Mouse (Mus musculus) liver, embryonic 13.5 days (tissue): ENCODE results near the gene Safb. TPM values are rescaled to one million over a fixed set of nuclear protein-coding genes. Genes with fewer than 3 reads are reported as not detected.

Experiments
- ATAC-seq: fragments of 200-750 bp; cut with Nextera tagmentation; 2 replicates; pipeline ENCODE4 v1.8.0; 2017; ENCODE audit warnings: low read depth, mild to moderate bottlenecking, moderate number of reproducible peaks, moderate library complexity
- DNase-seq: peaks from one replicate; pipeline ENCODE4 v3.0.0; 2022
- H3K27ac ChIP-seq: fragments of 300-500 bp; sonication (generic); 2 replicates; pipeline ENCODE4 v1.5.1; 2015; ENCODE audit warnings: moderate library complexity, mild to moderate bottlenecking, inconsistent platforms
- H3K27me3 ChIP-seq: fragments of 300-500 bp; sonication (generic); 2 replicates; pipeline ENCODE4 v1.6.1; 2015; ENCODE audit warnings: mild to moderate bottlenecking, inconsistent platforms
- H3K36me3 ChIP-seq: fragments of 300-500 bp; sonication (generic); 2 replicates; pipeline ENCODE4 v1.6.1; 2015; ENCODE audit warnings: mild to moderate bottlenecking, inconsistent platforms
- H3K4me1 ChIP-seq: fragments of 300-500 bp; sonication (generic); replicated peaks from 2 replicates; pipeline ENCODE4 v1.6.1; 2015; ENCODE audit warnings: inconsistent platforms
- H3K4me2 ChIP-seq: fragments of 300-500 bp; sonication (generic); 2 replicates; pipeline ENCODE4 v1.6.1; 2015; ENCODE audit warnings: inconsistent platforms, mild to moderate bottlenecking, moderate library complexity
- H3K4me3 ChIP-seq: fragments of 300-500 bp; sonication (generic); replicated peaks from 2 replicates; pipeline ENCODE4 v1.5.1; 2015; ENCODE audit warnings: mild to moderate bottlenecking, inconsistent platforms
- H3K9ac ChIP-seq: fragments of 300-500 bp; sonication (generic); 2 replicates; pipeline ENCODE4 v1.6.1; 2015; ENCODE audit warnings: mild to moderate bottlenecking, inconsistent platforms
- H3K9me3 ChIP-seq: fragments of 300-500 bp; sonication (generic); replicated peaks from 2 replicates; pipeline ENCODE4 v1.6.1; 2016; ENCODE audit warnings: inconsistent platforms
- WGBS: fragments of 180-500 bp; shearing (Covaris S2); methylation state at CpG from one replicate; pipeline ENCODE4 v1.1.7; 2015; ENCODE audit not compliant: insufficient replicate concordance; 5-methylcytosine and 5-hydroxymethylcytosine counted together
- polyA plus RNA-seq: library from polyadenylated mRNA; unstranded; fragments of >200 nt; fragmentation: Nextera tagmentation; extraction: Ambion mirVana; gene quantifications from 2 replicates; pipeline ENCODE4 v1.2.1, GENCODE M21; 2015

The Safb gene
- polyA plus RNA-seq, 1 experiment from 2014 or later = 44.4 TPM

- H3K9ac ChIP-seq = no peak overlapping the region
- no peak for DNase-seq
- ATAC-seq = no peak
- no peak overlapping the region for H3K27ac ChIP-seq
- H3K36me3 ChIP-seq = peaks cover 63% of the 10 kb centered on the region
- no peaks in the 10 kb centered on the region for H3K4me1 ChIP-seq
- no peaks in the 10 kb centered on the region for H3K27me3 ChIP-seq
- no peaks in the 10 kb centered on the region for H3K9me3 ChIP-seq
- no peak overlapping the region for H3K4me3 ChIP-seq
- H3K4me2 ChIP-seq = no peak overlapping the region
- 82% methylated on average over 2 of the region's 2 CpGs for WGBS
These were observed 22.8 kb upstream of the Safb start for GRCm38 (mm10) chr17:56561866-56562265.

- Histone ChIP-seq H3K4me2 (no peak overlapping the region), H3K27ac (no peak overlapping the region), H3K36me3 (peaks cover 99% of the 10 kb centered on the region), H3K9ac (no peak overlapping the region), H3K4me3 (no peak overlapping the region), H3K9me3 (no peaks in the 10 kb centered on the region), H3K27me3 (no peaks in the 10 kb centered on the region), H3K4me1 (no peaks in the 10 kb centered on the region)
- ATAC-seq (no peak), DNase-seq (no peak)
- WGBS = 93% methylated on average over 29 of the region's 29 CpGs
These were observed 18.3 kb upstream of the Safb start for GRCm38 (mm10) chr17:56566293-56566692.

- Histone ChIP-seq H3K36me3 (peaks cover 99% of the 10 kb centered on the region), H3K4me3 (no peak overlapping the region), H3K27me3 (no peaks in the 10 kb centered on the region), H3K4me1 (no peaks in the 10 kb centered on the region), H3K4me2 (no peak overlapping the region), H3K27ac (no peak overlapping the region), H3K9ac (no peak overlapping the region), H3K9me3 (no peaks in the 10 kb centered on the region)
- ATAC-seq = no peak
- WGBS = 94% methylated on average over 5 of the region's 5 CpGs
- no peak for DNase-seq
These were observed 17.7 kb upstream of the Safb start for GRCm38 (mm10) chr17:56566918-56567317.

GRCm38 (mm10) chr17:56567370-56567769 lies 17.3 kb upstream of the Safb start:
- Histone ChIP-seq H3K27me3 (no peaks in the 10 kb centered on the region), H3K36me3 (peaks cover 99% of the 10 kb centered on the region), H3K27ac (no peak overlapping the region), H3K9ac (no peak overlapping the region), H3K4me1 (peaks cover 1% of the 10 kb centered on the region; the same call in 1 of the 2 replicates), H3K4me2 (no peak overlapping the region), H3K9me3 (no peaks in the 10 kb centered on the region), H3K4me3 (no peak overlapping the region)
- 85% methylated on average over 4 of the region's 4 CpGs for WGBS
- ATAC-seq (no peak), DNase-seq (no peak)

GRCm38 (mm10) chr17:56570287-56570686 lies 14.3 kb upstream of the Safb start:
- H3K4me1 ChIP-seq = peaks cover 14% of the 10 kb centered on the region; the same call in 1 of the 2 replicates
- H3K36me3 ChIP-seq = peaks cover 98% of the 10 kb centered on the region
- WGBS = 91% methylated on average over 4 of the region's 4 CpGs
- H3K27ac ChIP-seq = no peak overlapping the region
- no peak overlapping the region for H3K4me2 ChIP-seq
- no peak overlapping the region for H3K4me3 ChIP-seq
- no peak overlapping the region for H3K9ac ChIP-seq
- no peak for ATAC-seq
- DNase-seq = no peak
- no peaks in the 10 kb centered on the region for H3K9me3 ChIP-seq
- no peaks in the 10 kb centered on the region for H3K27me3 ChIP-seq

- WGBS = 71% methylated on average over 1 of the region's 1 CpGs
- Histone ChIP-seq H3K4me2 (no peak overlapping the region), H3K27ac (no peak overlapping the region), H3K27me3 (no peaks in the 10 kb centered on the region), H3K9me3 (no peaks in the 10 kb centered on the region), H3K4me3 (no peak overlapping the region), H3K9ac (no peak overlapping the region), H3K36me3 (peaks cover 94% of the 10 kb centered on the region), H3K4me1 (peaks cover 14% of the 10 kb centered on the region; the same call in 1 of the 2 replicates)
- DNase-seq = no peak
- ATAC-seq = no peak
These were observed 12.5 kb upstream of the Safb start for GRCm38 (mm10) chr17:56572154-56572553.

- DNase-seq (no peak), ATAC-seq (0 out of 2 replicates have a peak, but pooled peaks have one; percentile 43)
- Histone ChIP-seq H3K27me3 (no peaks in the 10 kb centered on the region), H3K4me1 (peaks cover 14% of the 10 kb centered on the region; the same call in 1 of the 2 replicates), H3K36me3 (peaks cover 94% of the 10 kb centered on the region), H3K27ac (no peak overlapping the region), H3K4me3 (no peak overlapping the region), H3K9ac (no peak overlapping the region), H3K4me2 (no peak overlapping the region), H3K9me3 (no peaks in the 10 kb centered on the region)
- 89% methylated on average over 3 of the region's 3 CpGs for WGBS
These were observed 11.7 kb upstream of the Safb start for GRCm38 (mm10) chr17:56572939-56573338.

GRCm38 (mm10) chr17:56583071-56583470 lies 1.6 kb upstream of the Safb start:
- H3K9ac ChIP-seq = peak overlapping the region; percentile 94
- H3K27me3 ChIP-seq = no peaks in the 10 kb centered on the region
- WGBS = 52% methylated on average over 1 of the region's 1 CpGs
- peak overlapping the region; percentile 92 for H3K4me2 ChIP-seq
- peaks cover 59% of the 10 kb centered on the region for H3K4me1 ChIP-seq
- no peaks in the 10 kb centered on the region for H3K9me3 ChIP-seq
- no peak for DNase-seq
- H3K4me3 ChIP-seq = peak overlapping the region; percentile 95
- peak overlapping the region; percentile 96 for H3K27ac ChIP-seq
- peaks cover 70% of the 10 kb centered on the region for H3K36me3 ChIP-seq
- no peak for ATAC-seq

GRCm38 (mm10) chr17:56583611-56584256 lies 891 bp upstream of the Safb start:
- Histone ChIP-seq H3K4me1 (peaks cover 64% of the 10 kb centered on the region), H3K9ac (peak overlapping the region; percentile 94), H3K27ac (peak overlapping the region; percentile 96), H3K36me3 (peaks cover 70% of the 10 kb centered on the region), H3K9me3 (no peaks in the 10 kb centered on the region), H3K27me3 (no peaks in the 10 kb centered on the region), H3K4me2 (peak overlapping the region; percentile 92), H3K4me3 (peak overlapping the region; percentile 95)
- peak; percentile 34 for DNase-seq
- WGBS = under 1% methylated on average over 33 of the region's 33 CpGs
- no peak for ATAC-seq

GRCm38 (mm10) chr17:56585171-56585821 lies 671 bp downstream of the Safb start:
- under 1% methylated on average over 61 of the region's 61 CpGs for WGBS
- ATAC-seq (peak; percentile 10; the same call in 1 of the 2 replicates), DNase-seq (peak; percentile 37)
- Histone ChIP-seq H3K36me3 (peaks cover 70% of the 10 kb centered on the region), H3K9ac (peak overlapping the region; percentile 95), H3K4me1 (peaks cover 65% of the 10 kb centered on the region), H3K4me2 (peak overlapping the region; percentile 92), H3K27me3 (no peaks in the 10 kb centered on the region), H3K9me3 (no peaks in the 10 kb centered on the region), H3K4me3 (peak overlapping the region; percentile 95), H3K27ac (peak overlapping the region; percentile 96)

- ATAC-seq (no peak), DNase-seq (no peak)
- Histone ChIP-seq H3K4me1 (peaks cover 51% of the 10 kb centered on the region), H3K9ac (peak overlapping the region; percentile 40), H3K27me3 (no peaks in the 10 kb centered on the region), H3K4me2 (peak overlapping the region; percentile 92; the same call in 1 of the 2 replicates), H3K36me3 (peaks cover 70% of the 10 kb centered on the region), H3K9me3 (no peaks in the 10 kb centered on the region), H3K27ac (peak overlapping the region; percentile 27; the same call in 1 of the 2 replicates), H3K4me3 (peak overlapping the region; percentile 95; the same call in 1 of the 2 replicates)
- WGBS = 88% methylated on average over 1 of the region's 1 CpGs
These were observed 3.1 kb downstream of the Safb start for GRCm38 (mm10) chr17:56587773-56588172.
